Mouse (Mus musculus) adrenal gland, adult 2 months (tissue): Measurements from ENCODE around the gene Klhl2. TPM values are rescaled to one million over a fixed set of nuclear protein-coding genes. Genes with fewer than 3 reads are reported as not detected.

Source experiments
- DNase-seq: peaks from one replicate; pipeline ENCODE4 v3.0.0; 2021
- polyA plus RNA-seq: library from polyadenylated mRNA; depleted of rRNA; stranded (reverse); fragments of >200 nt; gene quantifications from 2 replicates; pipeline ENCODE4 v1.2.3, GENCODE M21; 2012
- total RNA-seq, 2 experiments: library from RNA; stranded (reverse); gene quantifications; 2 replicates each; pipeline ENCODE4 v1.2.3; 2021

Gene Klhl2
- total and polyA plus RNA-seq, 3 experiments = 13.8 to 86.4 (median 72.8) TPM

DNA sequence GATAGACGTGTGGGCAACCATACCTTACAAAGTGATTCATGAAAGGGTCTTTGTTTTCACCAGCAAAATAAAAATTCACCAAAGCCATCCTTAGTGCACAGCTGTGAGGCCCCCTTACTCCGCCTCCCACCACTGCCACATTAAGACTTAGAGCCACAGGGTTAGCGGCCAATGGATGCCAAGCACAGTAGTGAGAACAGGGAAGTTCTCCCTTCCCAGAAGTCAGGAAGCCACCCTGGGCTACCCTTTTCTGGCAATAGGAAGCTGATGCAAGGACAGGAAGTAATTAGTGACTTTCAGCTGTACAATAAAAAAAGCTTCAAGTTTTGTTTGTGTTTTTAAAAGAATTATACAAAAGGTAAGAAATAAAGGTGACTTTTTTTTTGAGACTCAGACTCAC is 18.2 kb downstream of the Klhl2 start:
- DNase-seq = no peak

DNA sequence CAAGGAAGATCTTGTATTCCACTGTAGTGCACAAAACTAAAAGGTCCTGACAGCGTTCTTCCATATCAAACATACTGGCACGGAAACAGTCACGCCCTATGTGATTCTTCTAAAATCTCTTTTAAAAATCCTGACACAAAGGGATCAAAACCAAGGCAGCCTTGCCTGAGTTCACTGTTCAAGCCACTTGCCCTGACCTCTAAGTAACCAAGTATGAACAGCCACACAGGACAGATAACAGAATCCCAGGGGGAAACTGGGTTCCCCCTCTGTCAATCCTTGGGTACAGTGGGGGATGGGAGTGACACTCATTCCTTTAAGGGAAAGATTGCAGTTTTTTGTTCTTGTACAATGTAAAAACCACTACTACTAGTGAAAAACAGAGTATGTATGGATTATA is 19.9 kb downstream of the Klhl2 start:
- DNase-seq = no peak

DNA sequence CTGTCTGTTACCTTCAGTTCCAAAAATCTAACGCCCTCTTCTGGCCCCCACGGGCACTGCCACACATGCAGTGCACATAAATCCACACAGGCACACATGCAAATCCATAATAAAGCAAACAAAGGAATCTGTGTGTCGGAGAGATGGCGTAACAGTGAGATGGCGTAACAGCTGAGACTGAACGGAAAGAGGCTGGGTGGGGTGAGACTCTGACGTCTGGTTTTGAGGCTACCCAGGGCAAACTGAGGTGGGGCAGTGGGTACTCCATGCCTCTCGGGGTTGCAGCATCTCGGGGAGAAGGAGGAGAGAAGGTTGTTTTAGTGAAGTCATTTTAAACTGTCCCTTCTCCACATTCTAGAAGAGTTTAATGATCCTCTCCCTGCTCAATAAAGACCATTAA is 20.4 kb downstream of the Klhl2 start:
- DNase-seq = no peak

DNA sequence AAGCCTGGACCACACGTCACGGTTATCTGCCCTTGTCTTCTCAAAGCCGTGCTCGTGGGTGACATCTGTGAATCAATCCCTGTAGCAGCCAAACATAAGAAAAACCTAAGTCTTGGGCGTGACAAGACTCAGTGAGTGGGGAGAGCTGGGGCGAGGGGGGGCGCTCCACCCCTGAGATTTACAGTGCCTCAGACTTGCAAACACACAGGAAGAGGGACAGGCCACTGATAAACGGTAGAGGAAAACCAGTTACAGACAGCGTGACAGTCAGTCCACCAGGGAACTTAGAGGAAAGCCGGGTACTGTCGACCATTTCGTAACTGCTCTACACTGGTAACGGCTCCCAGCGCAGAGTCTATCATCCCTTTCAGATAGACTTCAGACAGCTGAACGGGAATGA is 21.4 kb downstream of the Klhl2 start:
- no peak for DNase-seq

DNA sequence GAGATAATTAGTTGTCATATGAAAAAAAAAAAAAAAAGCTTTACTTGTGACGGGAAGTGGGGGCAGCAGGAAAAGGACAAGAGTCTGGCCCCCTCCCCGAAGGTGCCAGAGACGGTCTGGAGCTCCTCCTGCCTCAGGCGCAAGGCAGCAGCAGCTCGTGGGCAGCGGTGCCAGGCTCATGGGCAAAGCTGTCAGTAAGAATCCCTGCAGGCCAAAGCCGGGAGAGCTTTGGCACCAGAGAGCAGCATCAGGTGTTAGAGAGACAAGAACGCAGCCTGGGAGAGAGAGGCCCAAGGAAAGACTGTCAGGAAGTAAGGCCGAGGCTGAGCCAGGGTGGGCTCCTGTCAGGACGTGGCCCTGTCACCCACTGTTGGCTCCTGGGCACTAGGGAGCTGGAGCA is 22.5 kb downstream of the Klhl2 start:
- peak; percentile 55 for DNase-seq

DNA sequence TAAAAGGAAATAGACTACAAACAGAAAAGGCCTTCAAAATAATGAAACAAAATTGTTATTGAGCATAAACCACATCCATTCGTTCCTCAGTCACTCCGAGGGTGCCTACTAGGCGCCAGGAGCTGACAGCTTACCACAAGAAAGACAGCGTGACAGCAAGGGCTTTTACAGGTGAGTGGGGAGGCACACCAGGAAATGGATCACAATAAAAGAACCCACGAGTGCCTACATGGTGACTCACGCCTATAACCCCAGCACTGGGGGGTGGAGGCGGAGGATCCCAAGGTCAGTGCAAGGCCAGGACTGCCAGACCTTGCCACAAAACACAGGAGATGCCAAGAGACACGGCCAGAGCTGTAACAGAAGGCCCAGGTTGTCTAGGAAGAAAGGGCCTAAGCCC is 23.4 kb downstream of the Klhl2 start:
- DNase-seq = peak; percentile 93

DNA sequence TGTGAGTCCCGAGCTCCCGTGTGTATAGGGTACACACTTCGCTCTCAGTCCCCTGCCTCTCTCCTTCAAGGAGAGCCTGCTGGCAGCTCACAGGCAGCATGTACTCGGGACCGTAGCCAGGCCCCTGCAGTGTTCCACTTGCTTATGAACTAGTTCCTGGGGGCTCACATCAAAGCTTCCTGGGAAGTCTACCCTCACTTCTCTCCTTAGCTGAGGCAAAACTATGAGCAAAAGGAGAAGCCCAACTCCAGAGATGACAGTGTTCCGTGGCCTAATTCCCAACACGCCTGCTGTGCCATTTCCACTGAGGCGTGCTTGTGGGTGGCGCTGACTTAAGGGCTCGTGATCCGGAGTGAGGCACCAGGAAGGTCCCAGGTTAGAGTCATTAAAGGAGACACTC is 25.9 kb downstream of the Klhl2 start:
- no peak for DNase-seq

DNA sequence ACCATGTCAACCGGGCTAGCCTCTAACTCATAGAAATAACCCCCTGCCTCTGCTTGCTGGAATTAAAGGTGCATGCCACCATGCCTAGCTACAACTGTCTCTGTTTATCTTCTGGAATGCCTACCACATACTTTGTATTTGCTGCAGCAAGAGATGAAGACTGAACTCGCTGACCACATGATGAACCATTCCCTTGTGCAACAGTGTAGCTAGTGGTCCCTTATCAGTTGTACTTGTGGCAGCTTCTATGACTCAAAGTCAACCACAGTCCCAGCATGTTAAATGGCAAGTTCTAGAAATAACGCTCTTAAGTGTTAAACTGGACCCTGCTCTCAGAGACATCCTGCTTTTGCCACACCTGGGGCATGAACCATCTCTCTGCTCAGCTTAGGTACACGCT is 28.9 kb downstream of the Klhl2 start:
- DNase-seq = peak; percentile 43

DNA sequence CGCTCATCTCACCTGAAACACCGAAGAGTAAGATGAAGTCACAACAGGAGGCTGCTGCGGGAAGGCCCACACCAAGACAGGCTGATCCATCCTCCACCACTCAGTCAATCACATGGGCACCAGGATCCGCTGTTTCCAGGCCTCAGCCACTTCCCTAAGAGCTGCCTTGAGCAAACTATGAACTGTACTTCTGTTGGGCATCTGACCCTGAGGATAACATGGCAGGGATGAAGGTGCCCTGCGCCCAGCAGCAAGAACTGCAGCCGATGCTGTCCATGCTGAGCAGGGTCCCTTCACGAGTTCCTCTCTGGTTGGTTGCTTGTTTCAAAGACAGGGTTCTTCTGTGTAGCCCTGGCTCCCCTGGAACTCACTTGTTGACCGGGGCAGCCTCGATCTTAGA is 38.0 kb downstream of the Klhl2 start:
- no peak for DNase-seq

DNA sequence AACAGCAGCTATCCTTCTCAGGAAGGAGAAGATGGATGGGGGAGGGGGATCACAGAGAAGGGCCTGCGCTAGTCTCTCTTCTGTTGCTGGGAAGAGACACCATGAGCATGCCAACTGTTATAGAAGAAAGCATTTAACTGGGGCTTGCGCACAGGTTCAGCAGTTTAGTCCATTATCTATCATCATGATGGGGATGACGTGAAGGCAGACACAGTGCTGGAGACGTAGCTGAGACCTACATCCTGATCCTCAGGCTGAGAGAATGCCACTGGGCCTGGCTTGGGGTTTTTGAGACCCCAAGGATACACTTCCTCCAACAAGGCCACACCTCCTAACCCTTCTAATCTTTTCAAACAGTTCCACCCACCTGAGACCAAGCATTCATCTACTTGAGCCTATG is 38.7 kb downstream of the Klhl2 start:
- no peak for DNase-seq

DNA sequence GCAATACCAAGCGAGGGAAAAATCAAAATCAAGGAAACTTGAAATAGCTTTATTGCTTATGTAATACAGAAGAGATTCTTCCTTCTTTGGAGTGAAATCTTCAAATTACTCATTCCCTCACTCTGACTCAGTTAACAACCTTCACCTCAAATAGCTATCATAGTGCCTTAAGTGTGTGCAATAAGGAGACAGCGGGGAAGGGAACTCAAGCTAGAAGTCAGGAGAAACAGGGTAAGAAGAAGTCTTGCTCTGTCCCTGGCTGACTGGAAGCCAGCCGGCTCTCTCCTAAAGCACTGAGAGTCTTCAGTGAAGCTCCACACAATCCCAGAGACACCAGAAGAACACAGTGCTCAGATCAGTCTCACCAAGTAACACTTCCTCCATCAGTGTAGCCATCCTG is 43.3 kb downstream of the Klhl2 start:
- DNase-seq = no peak

DNA sequence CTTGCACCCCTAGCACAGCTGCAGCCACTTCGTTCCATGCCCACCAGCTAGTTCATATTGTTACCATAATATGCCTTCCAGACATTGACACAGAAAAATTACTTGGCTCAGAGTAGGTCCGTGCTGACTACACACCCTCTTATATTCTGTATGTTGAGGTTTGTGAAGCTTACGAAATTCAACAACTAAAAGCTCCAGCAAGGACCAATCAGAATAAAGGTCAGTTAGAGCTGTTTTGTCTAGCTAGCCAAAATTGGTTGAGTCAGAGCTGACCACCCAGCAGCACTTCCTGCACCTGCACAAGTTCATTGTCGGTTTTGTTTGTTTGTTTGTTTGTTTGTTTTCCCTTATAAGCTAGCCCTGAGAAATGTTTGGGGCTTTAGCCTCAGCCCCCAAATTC is 44.8 kb downstream of the Klhl2 start:
- no peak for DNase-seq

DNA sequence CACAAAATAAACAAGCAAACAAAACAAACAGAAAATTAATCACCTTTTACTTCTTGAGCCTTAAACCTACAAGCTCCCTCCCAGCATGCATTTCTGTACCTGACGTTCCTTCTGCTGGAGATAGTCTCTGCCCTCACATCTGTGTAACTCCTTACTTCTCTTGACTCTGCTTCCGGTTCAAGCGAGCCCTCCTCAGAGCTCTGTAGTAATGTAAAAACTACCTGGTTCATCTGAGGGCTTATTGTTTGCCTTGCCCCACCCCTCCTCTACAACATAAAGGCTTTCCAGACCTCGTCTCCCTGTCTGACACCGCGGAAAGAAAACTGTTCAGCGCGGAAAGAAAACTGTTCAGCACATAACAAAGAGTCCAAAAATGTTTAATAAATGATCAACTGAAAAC is 50.5 kb downstream of the Klhl2 start:
- no peak for DNase-seq

DNA sequence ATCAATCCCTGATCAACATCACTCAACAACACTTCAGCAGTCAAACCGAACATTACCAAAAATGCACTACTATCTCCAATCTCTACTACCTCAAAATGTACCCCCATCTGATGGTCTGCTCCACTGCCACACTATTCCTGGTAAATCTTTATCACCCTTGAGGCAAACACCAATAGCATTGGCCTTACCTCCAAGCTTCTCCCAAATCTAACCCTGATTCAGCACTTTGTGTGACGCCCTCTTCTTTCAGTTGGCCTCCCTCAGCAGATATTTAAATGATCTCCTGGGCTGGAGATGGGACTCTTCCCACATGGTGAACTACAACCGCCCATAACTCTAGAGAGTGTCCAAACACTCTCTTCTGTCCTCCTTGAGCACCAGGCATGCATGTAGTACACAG is 51.3 kb downstream of the Klhl2 start:
- DNase-seq = no peak

DNA sequence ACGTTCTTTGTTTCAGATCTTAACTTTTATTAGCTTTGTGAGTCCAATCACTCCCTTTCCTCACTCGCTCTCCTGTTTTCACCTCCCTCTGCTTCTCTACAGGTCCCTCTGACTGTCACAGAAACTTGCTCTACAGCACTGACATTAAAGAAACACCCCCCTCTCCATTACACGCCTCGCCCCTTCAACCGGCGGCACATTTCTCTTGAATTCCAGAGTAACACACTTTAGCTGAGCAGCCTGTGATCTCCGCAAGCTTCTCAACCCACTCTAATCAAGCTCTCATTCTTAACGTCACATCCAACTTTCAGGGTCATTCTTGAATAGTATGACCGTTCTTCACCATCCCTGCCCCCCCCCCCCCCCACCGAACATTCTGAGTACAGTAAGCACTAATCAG is 52.1 kb downstream of the Klhl2 start:
- DNase-seq = no peak

DNA sequence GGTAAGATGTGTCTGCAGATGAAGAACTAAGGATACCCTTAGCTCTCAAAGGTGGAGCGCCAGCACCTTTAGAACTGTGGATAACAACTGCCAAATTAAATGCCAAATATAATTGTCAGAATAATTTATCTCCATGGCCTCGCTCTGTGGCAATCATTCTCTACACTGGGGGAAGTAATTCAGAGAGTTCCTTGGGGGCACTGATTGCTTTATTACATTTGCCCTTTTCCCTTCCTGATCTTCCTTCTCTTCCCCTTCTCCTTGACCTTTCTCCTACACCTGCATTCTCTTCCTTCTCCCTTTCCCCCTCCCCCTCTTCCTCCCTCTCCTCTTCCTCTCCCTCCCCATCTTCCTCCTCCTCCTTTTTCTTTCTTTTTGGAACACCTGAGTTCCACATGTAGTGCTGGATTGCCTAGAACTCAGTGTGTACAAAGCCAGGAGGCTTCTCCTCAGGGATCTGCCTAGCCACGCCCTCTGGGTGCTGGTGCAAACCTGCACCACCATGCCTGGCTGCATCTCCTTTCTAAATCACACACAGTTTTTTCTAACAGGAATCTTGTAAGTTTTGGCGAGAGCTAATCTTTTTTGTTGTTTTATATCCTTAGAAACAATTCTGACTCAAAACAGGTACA is 58.5 kb downstream of the Klhl2 start:
- no peak for DNase-seq

DNA sequence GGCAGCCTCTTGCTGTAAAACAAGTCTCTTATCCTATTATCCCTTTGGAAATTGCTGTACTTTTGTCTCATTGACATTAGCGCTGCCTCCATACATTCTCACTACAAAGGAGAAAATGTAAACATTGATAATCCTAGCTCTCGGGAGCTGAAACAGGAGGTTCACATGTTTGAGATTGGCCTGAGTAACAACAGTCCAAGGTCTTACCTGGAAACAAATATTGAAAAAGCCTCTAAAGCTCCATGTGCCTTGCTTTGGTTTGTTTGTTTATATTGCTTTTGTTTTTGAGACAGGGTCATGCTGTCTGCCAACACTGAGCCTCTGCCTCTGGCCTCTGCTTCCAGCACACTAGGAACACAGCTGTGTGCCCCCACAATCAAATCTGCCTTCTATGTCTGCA is 59.4 kb downstream of the Klhl2 start:
- no peak for DNase-seq

DNA sequence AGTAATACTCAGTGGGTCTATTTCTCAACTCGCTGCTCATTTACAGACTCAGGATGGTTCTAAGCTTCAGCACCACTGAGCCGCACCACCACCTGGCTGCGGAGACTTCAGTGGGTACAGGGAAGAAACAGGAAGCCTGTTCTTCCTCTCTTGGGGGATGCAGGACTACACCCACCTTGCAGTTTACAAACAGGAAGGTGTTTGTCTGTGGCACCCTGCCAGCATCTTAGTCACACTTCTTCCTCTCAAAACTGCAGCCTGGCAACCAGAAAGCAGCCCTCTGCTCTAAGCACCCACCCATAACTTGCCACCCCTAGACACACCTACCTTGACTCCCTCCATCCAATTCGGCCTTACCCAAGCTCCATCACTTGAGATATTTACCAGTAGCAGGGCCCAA is 61.1 kb downstream of the Klhl2 start:
- DNase-seq = peak; percentile 67

DNA sequence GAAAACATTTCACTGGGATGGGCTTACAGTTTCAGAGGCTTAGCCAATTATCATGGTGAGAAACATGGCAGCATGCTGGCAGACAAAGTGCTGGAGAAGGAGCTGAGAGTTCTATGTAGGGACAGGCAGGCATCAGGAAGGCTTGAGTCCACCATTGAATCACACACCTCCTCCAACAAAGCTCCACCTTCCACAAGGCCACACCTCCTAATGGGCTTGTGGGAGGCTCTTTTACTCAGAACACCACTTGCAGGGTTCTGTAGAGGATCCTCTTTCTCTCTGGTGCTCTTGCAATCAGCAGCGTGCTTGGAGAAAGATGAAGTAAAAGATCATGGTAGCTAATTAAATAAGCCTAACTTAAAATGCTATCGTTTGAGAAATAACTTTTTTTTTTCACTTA is 63.0 kb downstream of the Klhl2 start:
- no peak for DNase-seq

DNA sequence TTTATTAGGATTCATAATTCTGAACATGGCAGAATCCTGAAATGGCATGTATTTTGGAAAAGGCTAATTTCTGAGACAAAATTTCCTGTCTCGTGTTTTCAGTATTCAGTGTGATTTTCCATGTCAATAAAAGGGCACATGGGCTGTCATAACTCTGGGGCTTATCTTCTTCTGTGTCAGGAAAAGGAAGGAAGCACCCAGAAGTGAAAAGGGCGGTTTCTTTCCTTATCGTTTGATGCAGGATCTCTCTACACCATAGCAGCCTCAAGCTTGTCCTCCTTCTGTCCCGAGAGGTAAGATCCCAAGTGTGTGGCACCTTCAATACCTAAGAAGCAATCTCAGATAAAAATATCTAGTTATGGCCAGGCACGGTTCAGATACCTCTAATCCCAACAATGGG is 65.6 kb downstream of the Klhl2 start:
- DNase-seq = no peak

DNA sequence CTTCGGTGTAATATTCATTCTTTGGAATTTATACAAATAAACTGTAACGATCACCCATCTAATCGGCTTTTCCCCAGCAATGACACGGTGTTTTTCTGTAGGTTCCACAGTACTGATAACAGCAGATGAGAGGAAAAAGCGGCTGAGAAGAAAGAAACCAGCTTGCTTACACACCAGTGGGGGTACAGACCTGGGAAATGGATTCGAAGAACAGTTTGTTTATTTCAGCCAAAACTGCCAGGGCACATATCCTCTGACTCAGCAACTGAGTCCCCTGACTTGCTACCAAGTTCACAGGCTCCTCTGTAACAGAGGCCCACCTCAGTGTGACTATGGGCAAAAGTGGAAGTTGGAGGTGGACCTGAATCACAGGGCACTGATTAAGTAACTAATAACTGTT is 67.9 kb downstream of the Klhl2 start:
- DNase-seq = no peak

DNA sequence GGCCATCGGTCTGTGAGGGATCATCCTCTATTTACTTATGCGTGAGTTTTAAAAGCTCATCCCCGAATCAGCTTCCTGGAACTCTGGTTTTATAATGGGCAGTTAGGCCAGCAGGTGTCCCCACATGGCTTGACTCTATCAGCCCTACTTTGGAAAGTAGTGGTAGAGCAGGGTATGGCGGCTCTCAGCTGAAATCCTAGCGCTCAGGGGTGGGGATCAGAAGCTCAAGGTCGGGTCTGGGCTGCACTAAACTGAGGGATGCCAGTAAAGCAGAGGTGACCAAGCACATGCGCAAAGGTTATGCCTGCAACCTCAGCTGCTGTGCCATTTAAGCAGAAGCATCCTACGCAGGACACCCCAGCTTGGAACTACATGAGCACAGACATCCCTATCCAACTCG is 71.9 kb downstream of the Klhl2 start:
- DNase-seq = peak; percentile 32

DNA sequence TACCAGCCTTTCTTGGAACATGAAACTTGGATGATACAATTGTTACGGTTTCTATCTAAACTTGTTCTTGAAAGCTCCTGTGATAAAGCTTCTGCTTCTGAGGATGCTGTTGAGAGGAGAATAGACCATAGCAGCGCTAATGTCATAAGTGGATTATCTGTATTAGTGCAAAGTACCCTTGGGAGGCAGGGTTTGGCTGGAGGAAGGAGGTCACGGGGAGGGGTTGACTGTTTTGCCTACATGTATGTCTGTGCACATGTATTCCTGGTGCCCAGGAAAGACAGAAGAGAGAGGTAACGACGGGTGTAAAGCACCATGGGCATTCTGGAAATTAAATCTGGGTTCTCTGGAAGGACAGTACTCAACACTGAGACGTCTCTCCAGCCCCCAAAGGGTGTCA is 75.7 kb downstream of the Klhl2 start:
- no peak for DNase-seq

DNA sequence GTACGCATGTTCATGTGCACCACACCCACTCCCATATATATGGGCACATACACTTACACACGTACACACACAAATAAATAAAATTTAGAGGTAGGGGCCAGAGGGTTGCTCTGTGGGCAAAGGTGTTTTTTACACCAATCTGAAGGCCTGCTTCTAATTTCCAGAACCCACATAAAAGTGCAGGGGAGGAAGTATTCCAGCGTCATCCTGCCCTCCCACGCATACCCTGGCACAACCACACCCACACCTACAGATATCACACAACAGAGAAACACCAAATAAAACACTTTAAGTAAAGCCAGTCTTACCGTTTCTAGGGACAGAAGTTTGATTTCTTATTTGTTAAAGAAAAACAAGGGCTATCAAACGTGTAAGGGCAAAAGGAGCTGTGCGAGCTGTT is 79.0 kb downstream of the Klhl2 start:
- no peak for DNase-seq

DNA sequence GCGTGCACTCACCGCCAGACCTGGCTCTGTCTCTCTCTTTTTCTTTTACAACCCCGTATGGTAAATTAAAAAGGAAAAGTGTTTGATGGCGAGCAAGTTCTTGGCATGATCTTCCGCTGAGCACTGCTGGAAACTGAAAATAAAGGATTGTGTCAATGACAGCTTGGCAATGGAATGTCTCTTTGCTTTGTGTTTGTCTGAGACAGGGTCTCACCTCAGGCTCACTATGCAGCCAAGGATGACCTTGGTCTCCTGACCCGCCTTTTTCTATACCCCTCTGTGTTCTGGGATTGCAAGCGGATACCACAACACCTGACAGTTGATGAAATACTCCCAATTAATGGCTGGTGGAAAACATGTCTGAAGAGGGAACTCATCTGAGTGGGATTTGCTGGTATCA is 80.2 kb downstream of the Klhl2 start:
- no peak for DNase-seq
